Mouse (Mus musculus) bone marrow, adult 2 months (tissue): ENCODE data around the gene Lins1. TPM values are rescaled to one million over a fixed set of nuclear protein-coding genes. Genes with fewer than 3 reads are reported as not detected.

Experiments used
- H3K27ac ChIP-seq: fragments of 200-500 bp; 2 replicates; pipeline ENCODE4 v1.5.1; 2012; ENCODE audit warnings: low read depth, mild to moderate bottlenecking, control low read depth, inconsistent platforms, low read length; ENCODE audit not compliant: control insufficient read depth, poor library complexity, insufficient read depth
- H3K4me1 ChIP-seq: fragments of 200-500 bp; 2 replicates; pipeline ENCODE4 v1.6.1; 2011; ENCODE audit warnings: low read length; ENCODE audit not compliant: control insufficient read depth, insufficient read depth
- H3K4me3 ChIP-seq: fragments of 200-500 bp; replicated peaks from 2 replicates; pipeline ENCODE3; 2011; ENCODE audit warnings: mild to moderate bottlenecking, low read depth, low read length, control low read depth; ENCODE audit not compliant: control insufficient read depth
- CTCF ChIP-seq: fragments of 200-500 bp; IDR thresholded peaks from 2 replicates; pipeline ENCODE4 v1.5.1; 2011; ENCODE audit warnings: low read length, control low read depth; ENCODE audit not compliant: control insufficient read depth, insufficient read depth
- POLR2A ChIP-seq: fragments of 200-500 bp; IDR thresholded peaks from 2 replicates; pipeline ENCODE4 v1.6.1; 2011; ENCODE audit warnings: low read depth, mild to moderate bottlenecking, control low read depth, low read length, borderline replicate concordance; ENCODE audit not compliant: control insufficient read depth
- WGBS: fragments of 180-500 bp; shearing (Covaris S2); methylation state at CpG from one replicate; pipeline ENCODE4 v1.1.7; 2018; 5-methylcytosine and 5-hydroxymethylcytosine counted together
- polyA plus RNA-seq: library from polyadenylated mRNA; stranded (reverse); fragments of >200 nt; gene quantifications from 2 replicates; pipeline ENCODE4 v1.2.4, GENCODE M21; 2011; ENCODE audit warnings: low replicate concordance; ENCODE audit not compliant: missing spikeins, insufficient read depth, insufficient read length

Gene Lins1
- polyA plus RNA-seq, 1 experiment = 6.0 TPM

GRCm38 (mm10) chr7:66755611-66756010, 65.9 kb downstream of the Lins1 start:
- H3K4me3 ChIP-seq = no peak overlapping the region
- 40% methylated on average over 7 of the region's 7 CpGs for WGBS
- no peak for TF ChIP-seq POLR2A
- no peak for TF ChIP-seq CTCF
- peaks cover 3% of the 10 kb centered on the region; the same call in 1 of the 2 replicates for H3K4me1 ChIP-seq
- no peak overlapping the region for H3K27ac ChIP-seq

Other genes starting within 250 kb of the Lins1 start
- gene Asb7, start 293 bp upstream of the Lins1 start, polyA plus RNA-seq = 7.6 and 9.9 TPM in 2 replicates
- 0.97 TPM in 1 of 2 replicates, not detected in the other for gene Cers3, start 53.6 kb downstream of the Lins1 start, polyA plus RNA-seq
- 0.56 and 2.3 TPM in 2 replicates for gene Adamts17, start 149.8 kb downstream of the Lins1 start, polyA plus RNA-seq